Mouse (Mus musculus): Measurements from ENCODE around the gene Bcorl1.
A peak's percentile ranks its signal among the peaks of the same experiment; 100 is the strongest.

Bcorl1 gene

GRCm38 (mm10) chrX:48441954-48442353 lies 100.8 kb downstream of the Bcorl1 start:
- DNase-seq (ENCODE audit: low spot score in 2 of 2), result no peak

- no peak for DNase-seq (ENCODE audit: low spot score in 2 of 2)
Measured at GRCm38 (mm10) chrX:48444677-48445076, 103.5 kb downstream of the Bcorl1 start.

- DNase-seq (ENCODE audit: low spot score in 2 of 2), result no peak
Measured at GRCm38 (mm10) chrX:48449646-48450045, 108.5 kb downstream of the Bcorl1 start.

GRCm38 (mm10) chrX:48452231-48452890 lies 111.2 kb downstream of the Bcorl1 start:
- peak in 1 of 2 experiments; percentile 33 for DNase-seq (ENCODE audit: low spot score in 2 of 2)

GRCm38 (mm10) chrX:48452931-48453673 lies 111.9 kb downstream of the Bcorl1 start:
- DNase-seq (ENCODE audit: low spot score in 2 of 2), result peak in 1 of 2 experiments; percentile 55

- peak in 1 of 2 experiments; percentile 81 for DNase-seq (ENCODE audit: low spot score in 2 of 2)
Measured at GRCm38 (mm10) chrX:48453736-48454494, 112.8 kb downstream of the Bcorl1 start.

- DNase-seq (ENCODE audit: low spot score in 2 of 2), result no peak
Measured at GRCm38 (mm10) chrX:48454495-48454878, 113.3 kb downstream of the Bcorl1 start.

- DNase-seq (ENCODE audit: low spot score in 2 of 2), result peak in 1 of 2 experiments; percentile 45
Measured at GRCm38 (mm10) chrX:48455018-48455417, 113.9 kb downstream of the Bcorl1 start.

- DNase-seq (ENCODE audit: low spot score in 2 of 2), result no peak
Measured at GRCm38 (mm10) chrX:48456956-48457355, 115.8 kb downstream of the Bcorl1 start.
